Mouse (Mus musculus) stomach, postnatal 0 days (tissue): ENCODE data around the gene Cdiptos. TPM values are rescaled to one million over a fixed set of nuclear protein-coding genes. Genes with fewer than 3 reads are reported as not detected.

Source experiments
- ATAC-seq: fragments of 200-750 bp; cut with Nextera tagmentation; 2 replicates; pipeline ENCODE4 v1.8.0; 2017; ENCODE audit not compliant: low FRiP score, low TSS enrichment
- DNase-seq: peaks from one replicate; pipeline ENCODE4 v3.0.0-alpha.2; 2016; ENCODE audit warnings: low spot score
- H3K27ac ChIP-seq: fragments of 300-500 bp; sonication (generic); replicated peaks from 2 replicates; pipeline ENCODE4 v1.5.1; 2014; ENCODE audit warnings: mild to moderate bottlenecking, control low read depth
- H3K27me3 ChIP-seq: fragments of 300-500 bp; sonication (generic); 2 replicates; pipeline ENCODE4 v1.6.1; 2014; ENCODE audit warnings: low read length; ENCODE audit not compliant: control insufficient read depth, insufficient read depth
- H3K36me3 ChIP-seq: fragments of 300-500 bp; sonication (generic); 2 replicates; pipeline ENCODE4 v1.6.1; 2014; ENCODE audit warnings: low read length, mixed read lengths; ENCODE audit not compliant: control insufficient read depth, insufficient read depth
- H3K4me1 ChIP-seq: fragments of 300-500 bp; sonication (generic); replicated peaks from 2 replicates; pipeline ENCODE4 v1.6.1; 2014; ENCODE audit warnings: antibody characterized with exemption; ENCODE audit not compliant: control insufficient read depth, insufficient read depth
- H3K4me2 ChIP-seq: fragments of 300-500 bp; sonication (generic); replicated peaks from 2 replicates; pipeline ENCODE4 v1.6.1; 2014; ENCODE audit warnings: low read depth, mild to moderate bottlenecking, control low read depth, moderate library complexity
- H3K4me3 ChIP-seq: fragments of 300-500 bp; sonication (generic); 2 replicates; pipeline ENCODE4 v1.5.1; 2014; ENCODE audit warnings: low read depth, low read length, control low read depth
- H3K9ac ChIP-seq: fragments of 300-500 bp; sonication (generic); 2 replicates; pipeline ENCODE4 v1.6.1; 2014; ENCODE audit warnings: mild to moderate bottlenecking, low read length, control low read depth, mixed read lengths
- H3K9me3 ChIP-seq: fragments of 300-500 bp; sonication (generic); 2 replicates; pipeline ENCODE4 v1.6.1; 2016; ENCODE audit warnings: low read length; ENCODE audit not compliant: control insufficient read depth
- CTCF ChIP-seq: IDR thresholded peaks from 2 replicates; pipeline ENCODE4 v1.5.1; 2016; ENCODE audit warnings: antibody characterized with exemption, low read depth, mild to moderate bottlenecking, moderate library complexity
- EP300 ChIP-seq: optimal IDR thresholded peaks from 2 replicates; pipeline ENCODE3; 2016; ENCODE audit warnings: antibody characterized with exemption
- WGBS: fragments of 180-500 bp; shearing (Covaris S2); extraction: QIAGEN DNeasy Blood & Tissue Kit; methylation state at CpG from one replicate; pipeline ENCODE4 v1.1.7; 2014; 5-methylcytosine and 5-hydroxymethylcytosine counted together
- polyA plus RNA-seq: library from polyadenylated mRNA; unstranded; fragments of >200 nt; fragmentation: Nextera tagmentation; extraction: Ambion mirVana; gene quantifications from 2 replicates; pipeline ENCODE4 v1.2.1, GENCODE M21; 2015

Gene Cdiptos
- polyA plus RNA-seq, 1 experiment from 2014 or later: 1.7 TPM

- peak overlapping the region; percentile 98 for H3K27ac ChIP-seq
- no peak for TF ChIP-seq CTCF
- TF ChIP-seq EP300: no peak
- ATAC-seq (peak; percentile 24; the same call in 1 of the 2 replicates), DNase-seq (peak; percentile 28)
- no peaks in the 10 kb centered on the region for H3K27me3 ChIP-seq
- H3K4me1 ChIP-seq: 0 out of 2 replicates have a peak, but pooled peaks cover 4% of the 10 kb centered on the region
- H3K36me3 ChIP-seq: peaks cover 14% of the 10 kb centered on the region; the same call in 1 of the 2 replicates
- H3K4me3 ChIP-seq: peak overlapping the region; percentile 99
- H3K4me2 ChIP-seq: peak overlapping the region; percentile 90
- no peaks in the 10 kb centered on the region for H3K9me3 ChIP-seq
- 19% methylated on average over 14 of the region's 14 CpGs for WGBS
- peak overlapping the region; percentile 98 for H3K9ac ChIP-seq
These were observed 1.1 kb upstream of the Cdiptos start for GRCm38 (mm10) chr7:126976878-126977459.

GRCm38 (mm10) chr7:126975893-126975949 is 177 bp downstream of the Cdiptos start, which contains the start of gene Cdipt:
TSS of gene Cdipt (plus strand) at chr7:126975914.
- DNase-seq (no peak), ATAC-seq (no peak)
- Histone ChIP-seq H3K9ac (peak within 1 kb of the TSS; percentile 98), H3K4me2 (peak within 1 kb of the TSS; percentile 90), H3K27me3 (no peaks in the 10 kb centered on the region), H3K9me3 (no peaks in the 10 kb centered on the region), H3K36me3 (peaks cover 11% of the 10 kb centered on the region; the same call in 1 of the 2 replicates), H3K4me3 (peak within 1 kb of the TSS; percentile 99), H3K27ac (peak within 1 kb of the TSS; percentile 98), H3K4me1 (0 out of 2 replicates have a peak, but pooled peaks cover 4% of the 10 kb centered on the region)
- 0% methylated on average over 1 of the region's 1 CpGs for WGBS
- TF ChIP-seq CTCF (no peak), EP300 (no peak)

GRCm38 (mm10) chr7:126975493-126975892 is 405 bp downstream of the Cdiptos start:
- ATAC-seq (no peak), DNase-seq (no peak)
- Histone ChIP-seq H3K27ac (peak overlapping the region; percentile 61; the same call in 1 of the 2 replicates), H3K4me3 (peak overlapping the region; percentile 99), H3K27me3 (no peaks in the 10 kb centered on the region), H3K9ac (peak overlapping the region; percentile 98), H3K9me3 (no peaks in the 10 kb centered on the region), H3K4me2 (peak overlapping the region; percentile 90), H3K36me3 (peaks cover 11% of the 10 kb centered on the region; the same call in 1 of the 2 replicates), H3K4me1 (0 out of 2 replicates have a peak, but pooled peaks cover 4% of the 10 kb centered on the region)
- WGBS: 9% methylated on average over 8 of the region's 8 CpGs
- TF ChIP-seq CTCF (no peak), EP300 (no peak)

GRCm38 (mm10) chr7:126967361-126967760 is 8.5 kb downstream of the Cdiptos start:
- ATAC-seq (no peak), DNase-seq (no peak)
- no peaks in the 10 kb centered on the region for H3K36me3 ChIP-seq
- no peak overlapping the region for H3K4me2 ChIP-seq
- H3K27ac ChIP-seq: no peak overlapping the region
- no peak overlapping the region for H3K9ac ChIP-seq
- H3K4me3 ChIP-seq: no peak overlapping the region
- 61% methylated on average over 6 of the region's 6 CpGs for WGBS
- no peaks in the 10 kb centered on the region for H3K27me3 ChIP-seq
- no peaks in the 10 kb centered on the region for H3K9me3 ChIP-seq
- H3K4me1 ChIP-seq: no peaks in the 10 kb centered on the region
- TF ChIP-seq EP300 (no peak), CTCF (no peak)

GRCm38 (mm10) chr7:126965568-126965967 is 10.3 kb downstream of the Cdiptos start:
- Histone ChIP-seq H3K9ac (no peak overlapping the region), H3K27me3 (no peaks in the 10 kb centered on the region), H3K4me1 (no peaks in the 10 kb centered on the region), H3K36me3 (no peaks in the 10 kb centered on the region), H3K4me2 (no peak overlapping the region), H3K9me3 (no peaks in the 10 kb centered on the region), H3K4me3 (no peak overlapping the region), H3K27ac (no peak overlapping the region)
- DNase-seq: no peak
- no peak for TF ChIP-seq EP300
- TF ChIP-seq CTCF: no peak
- no peak for ATAC-seq
- 43% methylated on average over 3 of the region's 3 CpGs for WGBS

- H3K4me1 ChIP-seq: no peaks in the 10 kb centered on the region
- H3K27ac ChIP-seq: no peak overlapping the region
- H3K4me3 ChIP-seq: no peak overlapping the region
- H3K4me2 ChIP-seq: no peak overlapping the region
- H3K27me3 ChIP-seq: no peaks in the 10 kb centered on the region
- H3K9ac ChIP-seq: no peak overlapping the region
- WGBS: 24% methylated on average over 19 of the region's 19 CpGs
- ATAC-seq: 0 out of 2 replicates have a peak, but pooled peaks have one; percentile 28
- peak; percentile 68 for DNase-seq
- H3K36me3 ChIP-seq: no peaks in the 10 kb centered on the region
- H3K9me3 ChIP-seq: no peaks in the 10 kb centered on the region
- TF ChIP-seq CTCF (peak; percentile 78), EP300 (no peak)
These were observed 12.2 kb downstream of the Cdiptos start for GRCm38 (mm10) chr7:126963548-126964286.
